Mouse (Mus musculus): ENCODE results near the gene Ckmt2. TPM values are rescaled to one million over a fixed set of nuclear protein-coding genes. Genes with fewer than 3 reads are reported as not detected.

The Ckmt2 gene
- polyA plus RNA-seq, 1 experiment from 2014 or later = not detected

DNA sequence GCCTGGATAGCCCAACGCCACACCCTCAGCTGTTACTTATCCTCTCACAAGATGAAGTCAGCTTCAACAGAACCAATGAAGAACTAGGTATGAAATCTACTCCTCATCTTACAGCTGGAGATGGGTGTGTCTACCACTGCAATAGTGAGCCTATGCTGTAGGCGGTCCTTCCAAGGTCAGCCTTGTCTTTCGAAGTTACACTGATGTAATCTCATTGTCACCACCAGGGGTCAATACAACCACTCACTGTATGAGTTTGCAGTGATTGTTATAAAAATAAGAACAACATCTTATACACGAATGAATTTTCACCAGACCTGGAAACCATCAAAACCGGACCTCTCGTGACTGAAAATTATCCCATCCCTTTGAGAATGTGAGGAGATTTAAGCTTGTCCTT, 16.4 kb upstream of the Ckmt2 start:
- Histone ChIP-seq H3K36me3 (replicated peaks) (no peaks in the 10 kb centered on the region), H3K27ac (no peak overlapping the region), H3K4me3 (no peak overlapping the region), H3K27me3 (replicated peaks) (no peaks in the 10 kb centered on the region), H3K4me2 (no peak overlapping the region), H3K9me3 (no peaks in the 10 kb centered on the region), H3K9ac (no peak overlapping the region), H3K4me1 (no peaks in the 10 kb centered on the region)
- ATAC-seq (replicated peaks) = no peak
- 83% methylated on average over 6 of the region's 6 CpGs for WGBS

DNA sequence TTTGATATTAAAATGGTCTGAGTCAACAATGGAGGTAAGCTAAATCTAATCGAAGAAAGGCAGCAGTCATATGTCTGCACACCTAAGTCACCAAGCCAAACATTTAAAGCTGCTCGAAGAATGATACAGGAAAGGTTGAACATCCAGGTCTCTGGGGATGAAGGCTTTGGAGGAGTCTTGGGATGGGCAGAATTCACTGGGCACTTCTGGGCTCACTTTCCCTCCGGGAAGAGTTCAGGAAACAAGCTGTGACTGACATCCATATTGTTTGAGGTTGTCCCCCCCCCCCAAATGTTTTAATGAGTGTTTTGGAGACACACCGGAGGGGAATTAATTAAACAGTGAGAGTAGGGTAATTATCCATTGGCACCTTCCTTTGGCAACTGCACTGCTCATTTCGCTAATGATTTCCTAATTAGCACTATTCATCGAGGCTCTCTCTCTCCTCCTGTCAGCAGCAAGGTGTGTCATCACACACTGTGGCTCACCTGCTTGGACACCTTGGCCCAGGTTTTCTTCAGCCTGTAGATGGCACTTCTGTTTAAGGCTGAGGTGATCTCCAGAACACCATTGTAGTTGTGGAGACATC, 13.4 kb upstream of the Ckmt2 start:
- Histone ChIP-seq H3K36me3 (replicated peaks) (no peaks in the 10 kb centered on the region), H3K4me2 (no peak overlapping the region), H3K27me3 (replicated peaks) (no peaks in the 10 kb centered on the region), H3K9ac (no peak overlapping the region), H3K4me3 (no peak overlapping the region), H3K9me3 (no peaks in the 10 kb centered on the region), H3K4me1 (no peaks in the 10 kb centered on the region), H3K27ac (no peak overlapping the region)
- no peak for ATAC-seq (replicated peaks)
- WGBS = 77% methylated on average over 6 of the region's 6 CpGs

DNA sequence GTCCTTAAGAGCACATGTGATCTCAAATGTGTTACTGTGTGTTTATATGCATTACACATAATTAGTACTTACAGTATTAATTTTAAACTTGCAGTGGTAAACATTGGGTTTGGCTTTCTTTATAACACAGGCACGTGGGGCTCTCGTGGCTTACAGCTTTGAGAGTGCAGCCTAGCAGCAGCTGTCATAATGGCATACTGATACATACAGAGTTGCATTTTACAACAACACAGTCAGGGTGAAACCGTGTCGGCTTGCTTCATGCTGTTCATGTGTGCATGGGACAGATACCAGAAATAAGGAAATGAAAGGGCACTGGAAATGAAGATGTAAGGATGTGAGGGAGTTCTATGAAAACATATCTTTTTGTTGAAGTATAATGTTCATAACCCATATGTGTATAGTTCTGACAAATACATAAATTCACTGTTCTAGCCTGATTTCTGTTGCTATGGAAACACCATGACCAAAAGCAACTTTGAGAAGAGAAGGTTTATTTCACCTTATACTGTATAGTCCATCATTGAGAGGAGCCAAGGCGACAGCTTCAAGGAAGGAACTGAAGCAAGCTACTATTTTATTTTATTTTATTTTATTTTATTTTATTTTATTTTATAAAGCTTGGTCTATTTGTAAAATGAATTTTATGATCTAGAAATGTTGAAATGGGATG, 8.2 kb upstream of the Ckmt2 start:
- H3K4me2 ChIP-seq = no peak overlapping the region
- H3K9ac ChIP-seq = no peak overlapping the region
- 79% methylated on average over 5 of the region's 5 CpGs for WGBS
- H3K9me3 ChIP-seq = no peaks in the 10 kb centered on the region
- H3K4me1 ChIP-seq = no peaks in the 10 kb centered on the region
- no peak overlapping the region for H3K4me3 ChIP-seq
- no peaks in the 10 kb centered on the region for H3K36me3 ChIP-seq (replicated peaks)
- no peaks in the 10 kb centered on the region for H3K27me3 ChIP-seq (replicated peaks)
- no peak overlapping the region for H3K27ac ChIP-seq
- 0 out of 2 replicates have a peak, but pooled peaks have one; percentile 69 for ATAC-seq (replicated peaks)

DNA sequence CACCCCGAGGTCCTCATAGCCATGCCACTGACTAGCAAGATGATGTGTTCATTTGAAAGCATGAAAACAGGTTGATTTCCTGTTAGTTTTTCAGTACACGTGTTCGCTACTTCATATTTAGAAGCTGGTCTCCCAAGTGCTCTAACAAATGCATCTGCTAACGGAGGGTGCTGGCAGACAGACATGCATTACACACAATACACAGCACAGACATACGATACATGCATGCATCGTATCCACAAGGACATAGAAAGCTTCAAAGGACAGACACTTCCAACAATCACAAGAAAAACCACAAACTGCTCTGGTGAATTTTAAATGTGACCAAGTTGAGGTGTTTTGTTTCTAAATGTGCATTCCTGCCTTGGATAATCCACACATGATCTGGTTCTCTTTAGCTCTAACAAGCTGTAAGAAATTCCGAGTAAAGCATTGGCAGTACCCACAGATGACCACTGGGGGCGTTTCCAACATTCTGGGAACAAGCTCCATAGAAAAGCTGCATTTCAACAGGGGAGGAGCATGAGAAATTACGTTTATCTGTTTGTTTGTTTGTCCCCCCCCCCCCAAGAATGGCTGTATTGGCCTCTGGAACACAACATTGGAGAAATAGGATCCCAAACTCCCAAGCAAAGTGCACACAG, 5.3 kb upstream of the Ckmt2 start:
- peak; percentile 65; the same call in 1 of the 2 replicates for ATAC-seq (replicated peaks)
- Histone ChIP-seq H3K36me3 (replicated peaks) (no peaks in the 10 kb centered on the region), H3K9me3 (no peaks in the 10 kb centered on the region), H3K27me3 (replicated peaks) (no peaks in the 10 kb centered on the region), H3K4me2 (no peak overlapping the region), H3K27ac (no peak overlapping the region), H3K4me3 (no peak overlapping the region), H3K9ac (no peak overlapping the region), H3K4me1 (no peaks in the 10 kb centered on the region)
- WGBS = 63% methylated on average over 9 of the region's 9 CpGs

DNA sequence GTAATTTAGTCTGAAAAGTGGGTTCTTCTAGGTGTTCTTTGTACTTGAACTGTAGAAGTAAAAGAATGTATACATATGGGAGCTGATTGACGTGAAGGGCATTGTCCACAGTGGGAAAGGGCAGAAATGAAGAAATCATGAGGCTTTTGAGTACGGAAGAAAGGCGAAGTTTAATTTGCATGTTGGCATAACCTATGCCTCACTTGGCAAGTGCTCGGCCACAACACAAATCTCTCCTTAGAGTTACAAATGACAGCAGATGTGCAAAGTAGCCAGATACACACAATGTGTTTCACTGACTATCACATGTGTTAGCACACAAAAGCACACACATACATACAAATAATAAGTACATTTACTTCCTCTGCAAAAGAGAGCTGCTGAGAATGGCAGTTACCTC, 3.6 kb upstream of the Ckmt2 start:
- no peak overlapping the region for H3K4me3 ChIP-seq
- ATAC-seq (replicated peaks) = no peak
- H3K27me3 ChIP-seq (replicated peaks) = no peaks in the 10 kb centered on the region
- H3K4me2 ChIP-seq = no peak overlapping the region
- no peaks in the 10 kb centered on the region for H3K9me3 ChIP-seq
- H3K9ac ChIP-seq = no peak overlapping the region
- 89% methylated on average over 4 of the region's 4 CpGs for WGBS
- H3K4me1 ChIP-seq = no peaks in the 10 kb centered on the region
- no peak overlapping the region for H3K27ac ChIP-seq
- no peaks in the 10 kb centered on the region for H3K36me3 ChIP-seq (replicated peaks)

DNA sequence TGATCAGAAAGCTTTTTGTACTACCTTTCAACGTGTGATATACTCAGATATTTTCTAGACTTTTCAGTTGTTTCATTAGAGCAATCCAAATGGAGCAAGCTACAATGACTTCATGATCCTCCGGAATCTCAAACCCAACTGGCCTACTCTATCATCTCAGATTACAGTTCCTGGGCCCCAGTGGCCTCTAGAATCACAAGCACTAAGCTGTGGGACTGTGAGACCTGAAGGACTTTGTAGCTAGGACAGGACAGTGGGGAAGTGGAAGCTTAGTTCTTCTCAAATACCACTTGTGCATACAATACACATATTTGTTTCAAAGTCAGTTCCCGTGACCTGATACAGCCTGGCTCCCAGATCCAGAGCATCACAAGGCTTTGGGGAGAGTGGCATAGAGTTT, 1.3 kb upstream of the Ckmt2 start:
- H3K4me1 ChIP-seq = no peaks in the 10 kb centered on the region
- WGBS = 81% methylated on average over 3 of the region's 3 CpGs
- no peaks in the 10 kb centered on the region for H3K9me3 ChIP-seq
- no peaks in the 10 kb centered on the region for H3K27me3 ChIP-seq (replicated peaks)
- ATAC-seq (replicated peaks) = no peak
- no peak overlapping the region for H3K4me3 ChIP-seq
- no peak overlapping the region for H3K9ac ChIP-seq
- H3K4me2 ChIP-seq = no peak overlapping the region
- no peaks in the 10 kb centered on the region for H3K36me3 ChIP-seq (replicated peaks)
- H3K27ac ChIP-seq = no peak overlapping the region

DNA sequence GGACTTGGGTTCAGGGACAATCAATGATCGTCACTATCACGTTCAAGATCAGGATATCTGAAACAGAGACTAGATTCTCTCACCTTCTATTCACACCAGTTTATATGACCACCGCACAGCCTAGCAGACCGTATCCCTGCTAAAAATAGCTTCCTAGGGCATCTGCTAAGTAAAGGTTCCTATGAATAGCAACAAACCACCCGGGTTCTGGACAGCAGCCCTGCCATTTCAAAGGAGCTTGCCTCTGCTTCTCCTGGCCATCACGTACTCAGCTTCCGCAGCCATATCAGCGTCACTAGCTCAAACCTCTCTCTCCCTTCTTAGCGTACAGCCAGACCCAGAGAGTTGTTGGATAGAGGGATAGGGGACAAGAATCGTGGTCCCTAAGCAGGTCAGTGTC, 665 bp upstream of the Ckmt2 start:
- Histone ChIP-seq H3K9me3 (no peaks in the 10 kb centered on the region), H3K9ac (no peak overlapping the region), H3K4me2 (no peak overlapping the region), H3K27ac (no peak overlapping the region), H3K4me3 (no peak overlapping the region), H3K27me3 (replicated peaks) (no peaks in the 10 kb centered on the region), H3K36me3 (replicated peaks) (no peaks in the 10 kb centered on the region), H3K4me1 (no peaks in the 10 kb centered on the region)
- ATAC-seq (replicated peaks) = no peak
- 86% methylated on average over 10 of the region's 10 CpGs for WGBS

DNA sequence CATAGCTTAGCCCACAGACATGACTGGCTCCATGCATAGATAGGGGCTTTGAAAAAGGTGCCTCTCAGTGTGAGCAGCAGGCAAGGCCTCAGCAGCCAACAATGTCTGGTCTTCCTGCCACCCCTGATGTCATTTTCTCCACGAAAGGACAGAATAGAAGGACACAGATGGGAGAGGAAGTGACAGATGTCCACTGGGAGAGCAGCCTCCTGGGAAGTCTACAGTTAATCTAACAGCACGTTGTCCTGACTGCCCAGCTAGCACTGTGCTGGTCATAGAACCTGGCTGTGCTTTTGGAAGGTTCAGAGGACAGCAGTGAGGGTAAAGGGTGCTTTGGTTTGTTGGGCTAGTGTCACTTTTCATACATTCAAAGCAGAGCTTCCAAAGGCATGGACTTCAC, 1.1 kb downstream of the Ckmt2 start:
- Histone ChIP-seq H3K36me3 (replicated peaks) (no peaks in the 10 kb centered on the region), H3K4me1 (no peaks in the 10 kb centered on the region), H3K4me3 (no peak overlapping the region), H3K9ac (no peak overlapping the region), H3K4me2 (no peak overlapping the region), H3K9me3 (no peaks in the 10 kb centered on the region), H3K27me3 (replicated peaks) (no peaks in the 10 kb centered on the region), H3K27ac (no peak overlapping the region)
- no peak for ATAC-seq (replicated peaks)
- 40% methylated on average over 2 of the region's 2 CpGs for WGBS

DNA sequence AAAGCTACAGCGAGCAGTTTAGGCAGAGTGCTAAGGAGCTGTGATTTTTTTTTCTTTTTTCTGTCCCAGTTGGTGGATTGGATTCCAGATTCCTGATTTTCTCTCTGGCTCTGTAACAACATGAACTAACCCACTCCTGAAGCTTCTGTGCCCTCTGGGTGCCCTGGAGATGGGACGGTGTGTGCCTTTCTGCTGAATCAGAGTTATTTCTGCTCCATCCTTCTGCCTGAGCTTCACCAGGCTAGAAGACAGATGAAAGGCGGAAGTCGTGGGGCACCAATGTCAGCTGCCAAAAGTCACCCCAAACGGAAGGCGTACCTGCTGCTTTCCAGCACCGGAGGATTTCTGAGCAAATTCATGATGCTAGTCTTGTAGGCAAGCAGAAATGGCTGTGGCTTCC, 2.1 kb downstream of the Ckmt2 start:
- no peak for ATAC-seq (replicated peaks)
- Histone ChIP-seq H3K4me1 (no peaks in the 10 kb centered on the region), H3K4me3 (no peak overlapping the region), H3K4me2 (no peak overlapping the region), H3K27me3 (replicated peaks) (no peaks in the 10 kb centered on the region), H3K9me3 (no peaks in the 10 kb centered on the region), H3K9ac (no peak overlapping the region), H3K27ac (no peak overlapping the region), H3K36me3 (replicated peaks) (no peaks in the 10 kb centered on the region)
- 85% methylated on average over 7 of the region's 7 CpGs for WGBS

DNA sequence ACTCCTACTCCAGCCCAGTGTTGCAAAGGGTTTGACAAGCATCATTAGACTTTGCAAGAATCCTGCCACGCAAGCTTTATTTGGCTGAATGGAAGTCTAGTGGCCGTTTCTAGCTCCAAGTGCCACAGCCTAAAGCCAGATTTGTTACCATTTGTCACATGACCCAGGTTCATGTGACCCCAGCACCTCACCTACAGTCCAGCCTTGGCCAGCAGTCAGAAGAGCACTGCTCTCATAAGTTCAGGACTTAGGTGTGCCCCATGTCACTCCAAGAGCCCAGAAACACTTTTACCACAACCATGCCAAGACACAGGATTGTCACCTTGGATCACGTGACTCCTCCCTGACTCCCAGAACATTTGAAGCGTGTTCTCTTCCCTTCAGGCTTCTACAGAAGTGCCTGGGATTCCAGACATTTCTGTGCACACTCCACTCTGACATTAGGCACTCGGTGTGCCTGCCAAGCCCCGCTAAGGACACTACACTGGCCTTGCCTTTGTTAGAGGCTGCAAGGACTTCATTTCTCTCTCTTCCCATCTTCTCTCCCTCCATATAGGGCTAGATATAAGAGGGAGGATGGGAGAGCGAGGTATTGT, 2.9 kb downstream of the Ckmt2 start:
- H3K36me3 ChIP-seq (replicated peaks) = no peaks in the 10 kb centered on the region
- no peak overlapping the region for H3K9ac ChIP-seq
- no peak overlapping the region for H3K4me3 ChIP-seq
- no peak overlapping the region for H3K27ac ChIP-seq
- no peak overlapping the region for H3K4me2 ChIP-seq
- WGBS = 82% methylated on average over 7 of the region's 7 CpGs
- no peaks in the 10 kb centered on the region for H3K27me3 ChIP-seq (replicated peaks)
- no peak for ATAC-seq (replicated peaks)
- H3K4me1 ChIP-seq = no peaks in the 10 kb centered on the region
- no peaks in the 10 kb centered on the region for H3K9me3 ChIP-seq

DNA sequence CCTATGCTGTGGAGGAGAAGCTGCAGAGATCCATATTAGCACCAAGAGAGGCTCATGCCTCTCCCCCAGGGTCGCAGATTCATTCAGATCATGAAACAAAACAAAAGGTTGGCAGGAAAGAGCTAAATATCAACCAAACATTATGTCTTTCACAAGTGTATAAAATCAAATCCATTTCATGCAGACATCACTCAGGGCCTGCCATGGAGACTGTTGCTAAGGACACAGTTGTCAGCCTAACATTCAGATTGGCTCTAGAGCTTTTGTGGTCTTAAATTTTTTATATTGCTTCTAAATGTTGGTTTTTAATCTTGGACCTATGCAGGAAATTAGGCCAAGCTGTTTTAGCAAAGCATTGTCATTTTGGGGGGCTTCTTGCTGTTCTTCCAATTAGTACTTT, 8.1 kb downstream of the Ckmt2 start:
- H3K27ac ChIP-seq = no peak overlapping the region
- 0 out of 2 replicates have a peak, but pooled peaks have one; percentile 45 for ATAC-seq (replicated peaks)
- WGBS = 81% methylated on average over 1 of the region's 1 CpGs

DNA sequence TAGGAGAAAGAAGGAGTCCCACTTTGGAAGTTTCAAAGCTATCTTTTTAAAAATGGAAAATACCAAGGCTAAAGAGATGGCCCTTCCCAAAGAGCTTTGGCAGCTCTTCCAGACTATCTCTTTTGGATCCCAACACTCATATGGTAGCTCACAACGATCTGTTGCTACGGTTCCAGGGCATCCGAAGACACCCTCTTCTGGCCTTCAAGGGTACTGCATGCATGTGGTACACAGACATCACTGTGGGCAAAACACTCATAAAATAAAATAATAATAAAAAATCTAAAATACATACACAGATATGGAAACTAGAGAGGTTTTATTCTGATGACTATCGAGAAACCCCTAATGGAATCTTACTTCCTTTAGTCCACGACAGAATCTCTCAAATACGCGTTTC, 17.9 kb downstream of the Ckmt2 start:
- 74% methylated on average over 7 of the region's 7 CpGs for WGBS
- Histone ChIP-seq H3K9ac (no peak overlapping the region), H3K27me3 (replicated peaks) (no peaks in the 10 kb centered on the region), H3K4me3 (no peak overlapping the region), H3K9me3 (no peaks in the 10 kb centered on the region), H3K36me3 (replicated peaks) (no peaks in the 10 kb centered on the region), H3K4me2 (no peak overlapping the region), H3K4me1 (no peaks in the 10 kb centered on the region), H3K27ac (no peak overlapping the region)
- ATAC-seq (replicated peaks) = no peak

More for the DNA sequence above, 8.1 kb downstream of the Ckmt2 start:
- Histone ChIP-seq H3K4me3 (no peak overlapping the region), H3K36me3 (replicated peaks) (no peaks in the 10 kb centered on the region), H3K27me3 (replicated peaks) (no peaks in the 10 kb centered on the region), H3K9me3 (no peaks in the 10 kb centered on the region), H3K9ac (no peak overlapping the region), H3K4me2 (no peak overlapping the region), H3K4me1 (no peaks in the 10 kb centered on the region)
